Mouse (Mus musculus) lung, postnatal 0 days (tissue): Measurements from ENCODE around the gene Trpv1. TPM values are rescaled to one million over a fixed set of nuclear protein-coding genes. Genes with fewer than 3 reads are reported as not detected.

Experiments used
- ATAC-seq: fragments of 200-750 bp; cut with Nextera tagmentation; 2 replicates; pipeline ENCODE4 v1.8.0; 2017; ENCODE audit warnings: moderate library complexity
- DNase-seq: peaks from one replicate; pipeline ENCODE4 v3.0.0-alpha.2; 2016; ENCODE audit warnings: low spot score
- H3K27ac ChIP-seq: fragments of 300-500 bp; sonication (generic); 2 replicates; pipeline ENCODE4 v1.5.1; 2014; ENCODE audit warnings: antibody characterized with exemption, mild to moderate bottlenecking, low read length, mixed read lengths
- H3K27me3 ChIP-seq: fragments of 300-500 bp; sonication (generic); replicated peaks from 2 replicates; pipeline ENCODE4 v1.6.1; 2014; ENCODE audit warnings: low read length, mixed read lengths; ENCODE audit not compliant: insufficient read depth
- H3K36me3 ChIP-seq: fragments of 300-500 bp; sonication (generic); 2 replicates; pipeline ENCODE4 v1.6.1; 2014; ENCODE audit warnings: low read length, mixed read lengths; ENCODE audit not compliant: insufficient read depth
- H3K4me1 ChIP-seq: fragments of 300-500 bp; sonication (generic); 2 replicates; pipeline ENCODE4 v1.6.1; 2014; ENCODE audit warnings: antibody characterized with exemption, low read depth, low read length, mixed read lengths; ENCODE audit not compliant: insufficient read depth
- H3K4me2 ChIP-seq: fragments of 300-500 bp; sonication (generic); replicated peaks from 2 replicates; pipeline ENCODE4 v1.6.1; 2014; ENCODE audit warnings: low read depth, mild to moderate bottlenecking, low read length, moderate library complexity, mixed read lengths
- H3K4me3 ChIP-seq: fragments of 300-500 bp; sonication (generic); 2 replicates; pipeline ENCODE4 v1.5.1; 2014; ENCODE audit warnings: low read depth, low read length
- H3K9ac ChIP-seq: fragments of 300-500 bp; sonication (generic); replicated peaks from 2 replicates; pipeline ENCODE4 v1.6.1; 2014; ENCODE audit warnings: low read depth, mild to moderate bottlenecking
- H3K9me3 ChIP-seq: fragments of 300-500 bp; sonication (generic); 2 replicates; pipeline ENCODE4 v1.6.1; 2016; ENCODE audit warnings: low read length, mixed read lengths
- CTCF ChIP-seq: IDR thresholded peaks from 2 replicates; pipeline ENCODE4 v1.5.1; 2016; ENCODE audit warnings: antibody characterized with exemption, mild to moderate bottlenecking
- EP300 ChIP-seq: IDR thresholded peaks from 2 replicates; pipeline ENCODE4 v1.6.1; 2016; ENCODE audit warnings: antibody characterized with exemption, mild to moderate bottlenecking, control low read depth
- WGBS: fragments of 180-500 bp; shearing (Covaris S2); extraction: QIAGEN DNeasy Blood & Tissue Kit; methylation state at CpG from one replicate; pipeline ENCODE4 v1.1.7; 2014; 5-methylcytosine and 5-hydroxymethylcytosine counted together
- polyA plus RNA-seq: library from polyadenylated mRNA; unstranded; fragments of >200 nt; fragmentation: Nextera tagmentation; extraction: Ambion mirVana; gene quantifications from 2 replicates; pipeline ENCODE4 v1.2.1, GENCODE M21; 2015

Gene Trpv1
- polyA plus RNA-seq, 1 experiment from 2014 or later = not detected

DNA sequence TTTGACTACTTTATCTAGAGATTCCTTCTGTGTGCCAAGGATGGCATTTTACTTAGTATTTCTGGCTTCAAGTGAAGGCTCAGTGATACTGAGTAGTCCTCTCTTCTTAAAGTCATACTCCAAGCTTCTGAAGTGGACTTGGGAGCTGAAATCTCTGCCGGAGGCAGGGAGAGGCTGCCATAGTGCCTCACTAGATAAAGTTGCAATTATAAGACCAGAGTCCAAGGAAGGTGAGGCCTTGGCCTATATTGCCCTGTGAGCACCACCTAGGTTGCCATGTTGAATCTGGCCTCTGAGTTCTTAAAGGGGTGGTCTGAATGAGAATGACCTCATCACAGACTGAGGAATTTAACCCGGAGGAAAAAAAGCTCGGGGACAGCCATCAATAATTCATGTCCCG is 8.7 kb downstream of the Trpv1 start:
- Histone ChIP-seq H3K4me2 (no peak overlapping the region), H3K4me1 (no peaks in the 10 kb centered on the region), H3K9me3 (no peaks in the 10 kb centered on the region), H3K36me3 (no peaks in the 10 kb centered on the region), H3K27ac (no peak overlapping the region), H3K4me3 (no peak overlapping the region), H3K27me3 (no peaks in the 10 kb centered on the region), H3K9ac (no peak overlapping the region)
- DNase-seq = no peak
- ATAC-seq = no peak
- TF ChIP-seq CTCF (no peak), EP300 (no peak)
- 79% methylated on average over 4 of the region's 4 CpGs for WGBS

GRCm38 (mm10) chr11:73257362-73257945 is 23.4 kb downstream of the Trpv1 start:
- H3K9me3 ChIP-seq = no peaks in the 10 kb centered on the region
- no peak overlapping the region for H3K9ac ChIP-seq
- H3K4me3 ChIP-seq = no peak overlapping the region
- 59% methylated on average over 4 of the region's 4 CpGs for WGBS
- DNase-seq (no peak), ATAC-seq (no peak)
- H3K4me2 ChIP-seq = no peak overlapping the region
- H3K27ac ChIP-seq = no peak overlapping the region
- H3K36me3 ChIP-seq = no peaks in the 10 kb centered on the region
- H3K4me1 ChIP-seq = no peaks in the 10 kb centered on the region
- no peaks in the 10 kb centered on the region for H3K27me3 ChIP-seq
- TF ChIP-seq CTCF (no peak), EP300 (no peak)

GRCm38 (mm10) chr11:73258664-73259063 is 24.6 kb downstream of the Trpv1 start:
- Histone ChIP-seq H3K27me3 (no peaks in the 10 kb centered on the region), H3K4me1 (no peaks in the 10 kb centered on the region), H3K4me2 (no peak overlapping the region), H3K36me3 (no peaks in the 10 kb centered on the region), H3K9ac (no peak overlapping the region), H3K9me3 (no peaks in the 10 kb centered on the region), H3K27ac (no peak overlapping the region), H3K4me3 (no peak overlapping the region)
- ATAC-seq = no peak
- TF ChIP-seq EP300 = no peak
- no peak for TF ChIP-seq CTCF
- DNase-seq = no peak

DNA sequence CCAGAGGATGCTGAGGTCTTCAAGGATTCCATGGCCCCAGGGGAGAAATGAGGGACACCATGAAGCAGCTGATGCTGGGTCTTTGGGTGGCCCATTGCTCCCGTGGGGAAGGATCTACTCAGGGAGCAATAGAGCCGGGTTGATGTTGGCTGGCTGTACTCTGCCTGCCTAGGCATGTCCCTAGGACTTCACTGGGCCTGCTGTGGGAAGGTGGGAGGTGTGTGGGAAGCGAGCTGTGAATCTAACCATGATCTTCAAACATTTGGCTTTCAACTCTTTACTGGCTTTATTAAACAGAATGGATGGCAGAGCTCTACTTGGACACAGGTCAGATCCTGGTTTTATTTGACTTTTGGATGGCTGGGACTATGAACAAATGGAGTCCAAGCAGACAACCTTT is 26.4 kb downstream of the Trpv1 start:
- ATAC-seq (no peak), DNase-seq (no peak)
- no peaks in the 10 kb centered on the region for H3K36me3 ChIP-seq
- no peaks in the 10 kb centered on the region for H3K4me1 ChIP-seq
- no peak overlapping the region for H3K9ac ChIP-seq
- 71% methylated on average over 3 of the region's 3 CpGs for WGBS
- H3K4me2 ChIP-seq = no peak overlapping the region
- H3K9me3 ChIP-seq = no peaks in the 10 kb centered on the region
- TF ChIP-seq CTCF = no peak
- no peak for TF ChIP-seq EP300
- no peaks in the 10 kb centered on the region for H3K27me3 ChIP-seq
- H3K4me3 ChIP-seq = no peak overlapping the region
- H3K27ac ChIP-seq = no peak overlapping the region

GRCm38 (mm10) chr11:73261385-73261784 is 27.3 kb downstream of the Trpv1 start:
- no peaks in the 10 kb centered on the region for H3K27me3 ChIP-seq
- ATAC-seq = no peak

GRCm38 (mm10) chr11:73267267-73267666 is 33.2 kb downstream of the Trpv1 start, which contains the start of gene Trpv3:
Gene Trpv3, plus strand, starts transcription at chr11:73267388.
- Histone ChIP-seq H3K9ac (no peak within 1 kb of the TSS), H3K4me1 (no peaks in the 10 kb centered on the region), H3K27me3 (no peaks in the 10 kb centered on the region), H3K36me3 (no peaks in the 10 kb centered on the region), H3K27ac (no peak within 1 kb of the TSS), H3K9me3 (no peaks in the 10 kb centered on the region), H3K4me2 (no peak within 1 kb of the TSS), H3K4me3 (no peak within 1 kb of the TSS)
- ATAC-seq (no peak), DNase-seq (no peak)
- TF ChIP-seq EP300 = no peak
- no peak for TF ChIP-seq CTCF
- 64% methylated on average over 7 of the region's 7 CpGs for WGBS

More at GRCm38 (mm10) chr11:73261385-73261784, 27.3 kb downstream of the Trpv1 start:
- H3K9me3 ChIP-seq = no peaks in the 10 kb centered on the region
- H3K4me3 ChIP-seq = no peak overlapping the region
- H3K4me2 ChIP-seq = no peak overlapping the region
- WGBS = 76% methylated on average over 1 of the region's 1 CpGs
- TF ChIP-seq CTCF (no peak), EP300 (no peak)
- no peak overlapping the region for H3K27ac ChIP-seq
- H3K4me1 ChIP-seq = no peaks in the 10 kb centered on the region
- no peak overlapping the region for H3K9ac ChIP-seq
- no peaks in the 10 kb centered on the region for H3K36me3 ChIP-seq
- DNase-seq = no peak

- Histone ChIP-seq H3K36me3 (no peaks in the 10 kb centered on the region), H3K9me3 (no peaks in the 10 kb centered on the region), H3K4me2 (no peak overlapping the region), H3K4me3 (no peak overlapping the region), H3K4me1 (no peaks in the 10 kb centered on the region), H3K27ac (no peak overlapping the region), H3K27me3 (no peaks in the 10 kb centered on the region), H3K9ac (no peak overlapping the region)
- DNase-seq = no peak
- TF ChIP-seq EP300 = no peak
- no peak for TF ChIP-seq CTCF
- WGBS = 24% methylated on average over 2 of the region's 2 CpGs
- no peak for ATAC-seq
Observed at GRCm38 (mm10) chr11:73274821-73275220, 40.7 kb downstream of the Trpv1 start.
